ENCODE assay signal across 10 mouse cellular contexts in genomic region chr2:158316371-158316770, GRCm38 (mm10). TPM values are rescaled to one million over a fixed set of nuclear protein-coding genes. Genes with fewer than 3 reads are reported as not detected.
DNase-seq lines count a peak whose midpoint lies in the region; ATAC-seq and TF ChIP-seq lines count a peak whose summit lies in the region.
"Had no signal": no experiment of that assay in that cellular context is flagged by ENCODE, and none has a peak within 500 bp of the region (broad histone marks: within the 10 kb centered on the region; RNA-seq: fewer than 3 reads in every experiment).

No protein-coding gene starts in this region.

- H3K4me3 ChIP-seq in small intestine, adult 2 months (ENCODE audit: low read depth, low read length), result no peak overlapping the region
- H3K4me3 ChIP-seq: embryonic facial prominence, embryonic 13.5 days; midbrain, embryonic 13.5 days had no signal

- H3K4me1 ChIP-seq in small intestine, adult 2 months (ENCODE audit: control insufficient read depth, insufficient read depth, insufficient read length, low read length), result no peaks in the 10 kb centered on the region
- H3K4me1 ChIP-seq: embryonic facial prominence, embryonic 13.5 days had no signal

- no peak for ATAC-seq in cerebellum, adult (ENCODE audit: insufficient number of reproducible peaks, low FRiP score, low TSS enrichment)
- ATAC-seq in activated CD4-positive, CD25-positive, alpha-beta regulatory T cell, adult 4 months, result no peak

- no peak overlapping the region for H3K27ac ChIP-seq in small intestine, adult 2 months (ENCODE audit: insufficient read depth, low read depth, low read length)
- H3K27ac ChIP-seq: embryonic facial prominence, embryonic 13.5 days; midbrain, embryonic 13.5 days had no signal

- TF ChIP-seq CTCF in small intestine, adult 2 months (IDR thresholded peaks at IDR 0.05; ENCODE audit: extremely low read depth, insufficient read length, insufficient replicate concordance, low read depth, low read length), result peak; percentile 45; the same call in 1 of the 2 replicates

- no peaks in the 10 kb centered on the region for H3K27me3 ChIP-seq in small intestine, adult 2 months (ENCODE audit: control insufficient read depth, insufficient read depth, low read length)
- H3K27me3 ChIP-seq: embryonic facial prominence, embryonic 13.5 days had no signal

- no peaks in the 10 kb centered on the region for H3K36me3 ChIP-seq in small intestine, adult 2 months (ENCODE audit: control insufficient read depth, insufficient read depth, low read length)
- H3K36me3 ChIP-seq: embryonic facial prominence, embryonic 13.5 days; midbrain, embryonic 13.5 days had no signal

- WGBS in small intestine, adult 2 months, result 64% methylated on average over 8 of the region's 8 CpGs

- DNase-seq in cerebellum, postnatal 25 days, result peak; percentile 16 to 47
- peak; percentile 22 for DNase-seq in spleen, adult 12 weeks (ENCODE audit: low spot score)
- no peak for DNase-seq in spleen, postnatal 4 days (ENCODE audit: low spot score in 2 of 2)
- peak; percentile 21 for DNase-seq in c-Kit-positive CD71-positive TER-119-negative erythroid progenitor cells, embryonic 14.5 days (ENCODE audit: low read depth)
- no peak for DNase-seq in adrenal gland, adult (ENCODE audit: inconsistent age in 2 of 2, low spot score in 1 of 2)

- TF ChIP-seq POLR2A in small intestine, adult 2 months (IDR thresholded peaks at IDR 0.05; ENCODE audit: low read depth, low read length), result no peak

RNA-seq across cellular contexts. Expression of gene Lbp, which starts 10.1 kb away (rescaled TPM):
- polyA plus RNA-seq in small intestine, adult 2 months (2012; rRNA removed), result 2.1 and 2.7 TPM in 2 replicates
- under 1 TPM; 0.37 to 0.41 TPM for polyA plus RNA-seq in activated CD4-positive, CD25-positive, alpha-beta regulatory T cell, adult 4 months (2017; shearing (Covaris generic))

RNA-seq across cellular contexts. Expression of gene Bpi, which starts 58.5 kb away (rescaled TPM):
- polyA plus RNA-seq in small intestine, adult 2 months (2012; rRNA removed), result not detected in 2 replicates
- polyA plus RNA-seq in activated CD4-positive, CD25-positive, alpha-beta regulatory T cell, adult 4 months (2017; shearing (Covaris generic)), result not detected
- polyA plus RNA-seq: embryonic facial prominence, embryonic 13.5 days; midbrain, embryonic 13.5 days had no signal

RNA-seq across cellular contexts. Expression of gene Snhg11, which starts 59.1 kb away (rescaled TPM):
- 1.4 and 2.0 TPM in 2 replicates for polyA plus RNA-seq in small intestine, adult 2 months (2012; rRNA removed)
- under 1 TPM in 1 of 2 experiments, not detected in 1; 0.11 TPM for polyA plus RNA-seq in activated CD4-positive, CD25-positive, alpha-beta regulatory T cell, adult 4 months (2017; shearing (Covaris generic))

Comparison
In these comparisons a context has a peak if more than half of its experiments do, and no peak if none do; other contexts are left out.
1. DNase-seq: peak in cerebellum, postnatal 25 days (2 of 2), spleen, adult 12 weeks (single experiment) and c-Kit-positive CD71-positive TER-119-negative erythroid progenitor cells, embryonic 14.5 days (single experiment); none in spleen, postnatal 4 days (0 of 2) and adrenal gland, adult (0 of 2).